Mouse (Mus musculus): ENCODE results near the gene Tagap1. TPM values are rescaled to one million over a fixed set of nuclear protein-coding genes. Genes with fewer than 3 reads are reported as not detected.
A peak's percentile ranks its signal among the peaks of the same experiment; 100 is the strongest.
"Not testable (repeated sequence)": the region's sequence is repeated elsewhere in the genome, so short reads cannot be mapped to it uniquely, and the experiment has no call there.

Tagap1 gene
- polyA plus RNA-seq (2016; fragmentation: Nextera tagmentation; extraction: Ambion mirVana), result 52.8 and 53.2 TPM in 2 replicates

DNA sequence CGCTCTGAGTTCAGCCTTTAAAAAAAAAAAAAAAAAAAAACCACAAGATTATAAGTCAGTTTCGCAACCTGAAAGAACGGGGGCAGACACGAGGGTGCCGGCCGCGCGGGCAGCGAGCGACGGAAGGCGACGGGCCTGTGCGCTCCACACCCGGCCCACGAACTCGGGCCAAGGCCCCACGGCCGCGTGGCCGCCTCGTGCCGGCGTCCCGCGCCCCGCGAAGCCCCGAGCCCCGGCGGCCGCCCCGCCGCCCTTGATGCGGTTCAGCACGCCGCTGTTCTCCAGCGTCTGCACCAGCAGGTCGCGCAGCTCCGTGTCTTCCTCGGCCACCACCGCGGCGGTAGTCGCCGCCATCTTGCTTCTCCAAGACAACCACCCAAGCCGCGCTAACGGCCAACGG, at the start of gene Tagap1:
TSS of gene Tagap1 (minus strand) at position 381 of the 400 bp plus-strand sequence.
- not testable (repeated sequence) for H3K4me1 ChIP-seq; H3K27me3 ChIP-seq; H3K9me3 ChIP-seq; ATAC-seq (ENCODE audit: low FRiP score); H3K36me3 ChIP-seq (replicated peaks)
- Histone ChIP-seq H3K4me2 (peak within 1 kb of the TSS; percentile 51), H3K27ac (peak within 1 kb of the TSS; percentile 71; the same call in 1 of the 2 replicates), H3K4me3 (replicated peaks) (peak within 1 kb of the TSS; percentile 55), H3K9ac (peak within 1 kb of the TSS; percentile 64)
- under 1% methylated on average over 38 of the region's 51 CpGs for WGBS

DNA sequence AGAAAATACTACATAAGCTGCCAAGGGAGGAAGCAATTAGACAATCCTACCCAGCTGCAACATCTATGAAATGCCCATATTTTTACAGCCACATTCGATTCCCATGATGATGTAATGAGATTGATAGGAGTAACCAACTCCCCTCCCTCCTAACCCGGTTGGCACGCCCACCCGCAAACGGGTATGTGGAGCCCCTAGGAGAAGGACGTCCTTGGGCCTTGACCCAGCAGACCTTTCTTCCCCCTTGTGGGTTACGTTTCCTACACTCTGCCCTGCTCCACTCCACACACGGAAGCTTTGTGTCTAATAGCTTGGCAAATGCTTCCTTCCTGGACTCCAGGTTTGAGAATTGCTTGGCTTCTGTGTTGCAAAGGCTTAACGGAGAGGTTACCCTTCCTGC, 48.9 kb upstream of the Tagap1 start:
- ATAC-seq (ENCODE audit: low FRiP score); H3K27ac ChIP-seq; H3K36me3 ChIP-seq (replicated peaks); H3K4me1 ChIP-seq; H3K9ac ChIP-seq; H3K27me3 ChIP-seq; H3K4me3 ChIP-seq (replicated peaks); H3K9me3 ChIP-seq; H3K4me2 ChIP-seq: not testable (repeated sequence)
- WGBS, result 85% methylated on average over 5 of the region's 9 CpGs

DNA sequence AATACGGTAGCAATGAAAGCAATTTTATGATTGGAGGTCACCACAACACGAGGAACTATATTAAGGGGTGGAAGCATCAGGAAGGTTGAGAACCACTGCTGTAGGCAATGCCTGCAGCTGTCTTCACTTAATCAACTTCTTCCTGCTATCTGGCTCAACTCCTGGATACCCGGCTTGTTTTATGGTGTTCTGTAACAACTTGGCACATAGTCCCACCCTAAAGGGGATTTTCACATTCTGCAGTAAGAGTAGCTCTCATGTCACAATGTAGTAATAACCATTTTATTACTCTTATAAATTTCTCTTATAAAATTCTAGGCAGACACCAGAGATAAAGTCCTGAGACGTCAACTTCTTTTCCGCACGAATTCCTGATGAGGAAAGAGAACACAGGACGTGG, 48.5 kb upstream of the Tagap1 start:
- not testable (repeated sequence) for H3K4me3 ChIP-seq (replicated peaks); H3K36me3 ChIP-seq (replicated peaks); H3K4me1 ChIP-seq; H3K9ac ChIP-seq; H3K4me2 ChIP-seq; H3K9me3 ChIP-seq; H3K27me3 ChIP-seq; H3K27ac ChIP-seq; ATAC-seq (ENCODE audit: low FRiP score)
- WGBS, result no CpG with 5 or more reads among the region's 7 CpGs

DNA sequence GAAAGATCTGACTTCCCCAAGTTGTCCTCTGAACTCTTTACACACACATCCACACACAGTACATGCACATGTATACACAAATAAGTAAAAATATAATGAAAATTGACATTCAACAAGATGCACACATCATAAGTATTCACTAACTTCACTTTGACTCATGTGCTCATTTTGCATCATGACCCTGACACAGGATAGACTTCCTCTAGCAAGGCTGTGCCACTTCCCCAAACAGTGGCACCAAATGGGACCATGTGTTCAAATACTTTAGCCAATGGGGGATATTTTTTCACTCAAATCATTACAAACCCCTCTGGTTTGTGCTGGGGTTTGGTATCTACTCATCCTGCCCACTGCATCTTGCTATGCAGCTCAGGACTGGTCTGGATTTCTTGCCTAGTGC, 47.9 kb upstream of the Tagap1 start:
- not testable (repeated sequence) for ATAC-seq (ENCODE audit: low FRiP score)

DNA sequence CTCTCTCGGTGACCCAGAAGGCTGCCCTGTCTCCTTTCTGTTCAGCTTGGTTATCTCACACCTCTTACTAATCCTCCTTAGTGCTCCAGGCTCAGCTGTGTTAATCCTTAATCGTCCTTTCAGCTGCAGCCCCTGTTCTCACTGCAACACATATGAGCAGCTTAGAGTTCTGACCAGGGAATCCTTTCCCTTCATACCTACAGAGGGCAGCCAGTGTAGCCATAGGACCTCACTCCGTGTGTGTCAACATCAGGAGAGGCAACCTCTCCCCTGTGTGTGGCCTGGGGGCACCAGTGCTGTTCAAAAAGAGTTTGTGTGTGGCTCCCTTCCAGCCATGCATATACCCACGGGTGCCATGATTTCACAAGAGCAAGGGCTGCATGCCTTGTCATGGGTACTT, 44.7 kb upstream of the Tagap1 start:
- H3K9ac ChIP-seq; H3K36me3 ChIP-seq (replicated peaks); ATAC-seq (ENCODE audit: low FRiP score); H3K4me3 ChIP-seq (replicated peaks); H3K4me2 ChIP-seq; H3K9me3 ChIP-seq; H3K27me3 ChIP-seq; H3K4me1 ChIP-seq; H3K27ac ChIP-seq: not testable (repeated sequence)
- 30% methylated on average over 3 of the region's 4 CpGs for WGBS

More for the DNA sequence above, 47.9 kb upstream of the Tagap1 start:
- H3K27me3 ChIP-seq; H3K36me3 ChIP-seq (replicated peaks); H3K27ac ChIP-seq; H3K9me3 ChIP-seq; H3K4me1 ChIP-seq; H3K4me2 ChIP-seq; H3K4me3 ChIP-seq (replicated peaks); H3K9ac ChIP-seq: not testable (repeated sequence)

DNA sequence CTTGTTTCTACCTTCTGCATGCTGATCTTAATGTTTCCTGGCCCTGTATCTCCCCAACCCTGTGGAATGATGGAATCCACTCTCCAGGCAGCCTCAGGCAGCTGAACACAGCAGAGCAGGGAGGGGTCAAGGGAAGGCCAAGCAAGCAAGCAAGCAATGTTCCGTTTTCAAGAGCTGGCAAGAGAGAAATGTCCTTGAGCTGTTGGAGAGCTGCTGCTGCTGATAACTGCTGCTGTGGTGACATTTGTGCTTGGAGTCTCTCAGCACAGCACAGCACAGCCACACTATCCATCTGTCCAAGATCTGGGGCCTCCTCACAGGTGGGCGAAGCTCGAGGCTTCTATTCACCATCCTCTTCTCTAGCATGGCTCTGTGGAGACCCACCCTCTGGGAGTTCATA, 42.4 kb upstream of the Tagap1 start:
- H3K27me3 ChIP-seq; H3K27ac ChIP-seq; ATAC-seq (ENCODE audit: low FRiP score); H3K4me2 ChIP-seq; H3K36me3 ChIP-seq (replicated peaks); H3K4me3 ChIP-seq (replicated peaks); H3K9ac ChIP-seq; H3K4me1 ChIP-seq; H3K9me3 ChIP-seq: not testable (repeated sequence)
- no CpG with 5 or more reads among the region's 3 CpGs for WGBS

DNA sequence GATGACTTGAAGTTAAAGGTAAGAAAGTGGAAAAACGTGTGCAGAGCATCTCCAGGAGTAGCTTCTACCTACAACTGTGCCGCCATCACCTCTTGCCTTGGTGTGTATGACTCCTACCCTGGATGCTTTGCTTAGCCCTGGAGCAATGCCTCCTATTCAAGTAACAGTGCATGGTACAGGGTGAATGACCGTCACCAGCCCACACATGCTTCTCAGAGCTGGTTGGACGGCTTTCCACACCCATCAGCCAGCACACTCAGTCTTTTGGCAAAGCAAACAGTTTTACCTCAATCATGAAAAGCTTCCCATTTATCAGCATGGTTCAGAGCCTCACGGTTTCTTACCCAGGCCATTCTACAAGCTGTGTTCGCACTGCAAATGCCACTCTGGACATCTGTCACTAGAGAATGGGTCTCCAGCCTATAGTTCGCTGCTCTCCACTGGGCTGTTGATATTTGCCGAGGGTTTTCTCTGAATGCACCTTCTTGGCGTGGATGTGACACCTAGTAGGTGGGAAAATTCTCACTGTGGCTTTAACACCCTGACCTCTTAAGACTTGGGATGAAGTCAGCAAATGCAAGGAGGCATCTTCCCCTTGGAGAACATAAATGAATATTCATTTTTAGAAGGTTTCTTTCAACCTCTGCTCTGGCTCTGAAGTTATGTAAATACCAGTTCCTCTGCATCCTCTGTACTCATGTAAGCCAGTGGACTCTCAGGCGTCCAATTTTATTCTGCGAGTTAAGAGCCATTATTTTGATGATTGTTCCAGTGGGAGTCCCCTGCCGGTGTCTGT, 41.0 kb upstream of the Tagap1 start:
- not testable (repeated sequence) for H3K27me3 ChIP-seq; H3K4me3 ChIP-seq (replicated peaks); H3K4me2 ChIP-seq; H3K9me3 ChIP-seq; H3K36me3 ChIP-seq (replicated peaks); H3K4me1 ChIP-seq; H3K27ac ChIP-seq; H3K9ac ChIP-seq; ATAC-seq (ENCODE audit: low FRiP score)
- 88% methylated on average over 9 of the region's 12 CpGs for WGBS

DNA sequence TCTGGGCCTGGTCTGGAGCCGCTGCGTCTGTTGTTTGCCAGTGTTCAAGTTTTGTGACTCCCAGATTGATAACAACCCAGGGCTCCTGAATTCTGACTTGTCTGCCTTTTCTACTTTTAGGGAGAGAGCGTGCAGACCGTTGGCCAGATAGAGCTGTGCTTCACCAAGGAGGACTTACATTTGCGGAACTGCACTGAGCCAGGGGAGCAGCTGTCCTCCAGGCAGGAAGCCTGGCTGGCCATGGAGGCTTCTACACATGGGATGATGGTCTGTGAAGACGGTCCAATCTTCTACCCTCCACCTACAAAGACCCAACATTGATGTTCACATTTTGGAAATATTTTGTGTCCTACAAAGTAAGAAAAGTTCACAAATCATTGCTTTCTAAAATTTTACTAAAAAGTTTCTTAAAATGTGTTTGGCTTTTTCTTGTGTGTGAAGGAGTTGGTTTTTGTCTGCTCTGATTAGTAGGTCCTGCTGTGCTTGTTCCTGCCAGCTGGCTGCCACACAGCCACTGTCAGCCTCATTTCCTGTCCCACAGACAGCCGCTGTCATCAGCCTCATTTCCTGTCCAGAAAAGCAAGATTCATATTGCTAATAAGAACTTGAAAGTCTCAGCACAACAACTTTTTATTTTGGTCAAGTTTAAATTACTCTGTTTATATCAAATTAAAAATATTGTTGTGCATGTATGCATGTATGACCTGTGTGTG, 37.0 kb upstream of the Tagap1 start:
- not testable (repeated sequence) for H3K36me3 ChIP-seq (replicated peaks); H3K4me2 ChIP-seq; H3K27me3 ChIP-seq; H3K9ac ChIP-seq; ATAC-seq (ENCODE audit: low FRiP score); H3K4me1 ChIP-seq; H3K27ac ChIP-seq; H3K9me3 ChIP-seq; H3K4me3 ChIP-seq (replicated peaks)
- WGBS, result 83% methylated on average over 1 of the region's 7 CpGs

DNA sequence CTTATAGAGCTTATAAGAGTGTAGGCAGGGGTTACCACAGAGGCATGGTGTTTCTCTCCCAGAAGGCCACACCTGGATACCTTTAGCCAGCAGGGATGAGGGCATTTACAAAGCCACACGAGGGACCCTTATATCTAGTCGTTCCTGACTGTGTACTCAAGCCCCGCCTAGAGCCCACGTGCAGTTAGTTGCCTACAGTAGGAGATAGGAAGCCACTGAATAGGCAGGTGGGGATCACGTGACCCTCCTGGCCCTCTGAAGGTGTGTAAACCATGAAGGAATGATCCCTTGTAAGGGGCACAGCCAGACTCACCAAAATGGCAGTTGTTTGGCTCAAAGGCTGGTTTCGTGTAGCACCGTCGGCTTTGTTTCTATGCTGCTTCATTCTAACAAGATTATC, 35.9 kb upstream of the Tagap1 start:
- not testable (repeated sequence) for H3K4me2 ChIP-seq; ATAC-seq (ENCODE audit: low FRiP score); H3K9me3 ChIP-seq; H3K36me3 ChIP-seq (replicated peaks); H3K4me1 ChIP-seq; H3K4me3 ChIP-seq (replicated peaks); H3K9ac ChIP-seq; H3K27me3 ChIP-seq; H3K27ac ChIP-seq
- 79% methylated on average over 8 of the region's 8 CpGs for WGBS

DNA sequence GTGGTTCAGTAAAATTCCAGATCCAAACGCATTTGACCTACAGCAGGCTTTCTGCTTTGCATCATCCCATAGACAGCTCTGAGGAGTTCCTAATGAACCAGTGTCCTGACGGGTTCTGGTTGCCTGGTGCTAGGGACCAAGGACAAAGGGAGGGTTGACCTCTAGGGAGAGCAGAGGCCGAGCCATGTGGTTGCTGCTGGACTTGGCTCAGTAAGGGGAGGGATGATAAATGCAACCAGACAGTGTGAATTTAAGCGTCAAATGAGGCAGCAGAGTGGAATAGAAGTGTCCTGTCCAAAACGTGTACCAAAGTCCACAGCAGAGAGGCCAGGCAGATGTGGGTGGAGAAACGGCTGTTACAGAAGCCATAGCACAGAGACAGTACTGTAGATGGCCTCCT, 34.5 kb upstream of the Tagap1 start:
- not testable (repeated sequence) for H3K36me3 ChIP-seq (replicated peaks); H3K4me3 ChIP-seq (replicated peaks); H3K9ac ChIP-seq; H3K4me1 ChIP-seq; ATAC-seq (ENCODE audit: low FRiP score); H3K27me3 ChIP-seq; H3K9me3 ChIP-seq; H3K27ac ChIP-seq; H3K4me2 ChIP-seq
- no CpG with 5 or more reads among the region's 6 CpGs for WGBS

DNA sequence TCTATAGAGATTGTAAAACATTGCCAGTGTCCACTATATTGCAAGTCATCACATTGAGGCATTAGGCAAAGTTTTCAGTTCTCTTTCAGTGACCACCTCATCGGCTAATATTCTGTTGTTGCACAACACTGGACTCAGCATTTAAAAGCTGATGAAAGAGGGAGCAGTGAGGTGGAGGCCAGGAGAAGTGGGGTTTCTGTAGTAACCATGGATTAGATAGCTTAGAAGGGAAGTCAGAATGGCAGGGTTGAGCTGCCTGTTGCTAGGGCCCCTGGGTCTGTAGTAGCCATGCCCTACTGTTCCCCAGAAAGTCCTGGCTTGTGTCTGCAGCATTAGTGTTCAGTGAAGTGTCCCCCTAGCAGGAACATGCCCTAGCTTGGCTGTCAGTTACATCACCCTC, 25.2 kb upstream of the Tagap1 start:
- 97% methylated on average over 1 of the region's 1 CpGs for WGBS
- not testable (repeated sequence) for H3K4me2 ChIP-seq; H3K4me1 ChIP-seq; H3K9me3 ChIP-seq; H3K9ac ChIP-seq; ATAC-seq (ENCODE audit: low FRiP score); H3K27me3 ChIP-seq; H3K4me3 ChIP-seq (replicated peaks); H3K36me3 ChIP-seq (replicated peaks); H3K27ac ChIP-seq

DNA sequence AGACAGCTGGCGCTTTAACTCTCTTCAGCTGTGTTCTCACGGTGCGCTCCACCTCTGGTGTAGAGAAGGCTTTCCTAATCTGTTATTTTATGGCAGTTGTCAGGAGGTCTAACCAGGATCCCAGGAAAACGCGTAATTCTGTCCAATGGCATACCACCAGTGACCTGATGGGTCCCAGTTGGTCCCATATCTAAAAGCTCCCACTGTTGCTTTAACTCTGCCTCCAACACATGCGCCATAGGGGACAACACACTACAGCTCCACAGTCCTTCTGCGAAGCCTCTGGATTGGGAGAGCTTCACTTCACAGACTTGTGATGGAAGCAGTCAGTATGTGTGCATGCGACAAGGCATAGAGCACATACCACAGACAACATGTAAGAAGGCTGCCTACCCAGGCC, 19.2 kb upstream of the Tagap1 start:
- H3K9me3 ChIP-seq; H3K9ac ChIP-seq; H3K27ac ChIP-seq; H3K4me1 ChIP-seq; H3K36me3 ChIP-seq (replicated peaks); H3K4me3 ChIP-seq (replicated peaks); H3K4me2 ChIP-seq; H3K27me3 ChIP-seq; ATAC-seq (ENCODE audit: low FRiP score): not testable (repeated sequence)
- 95% methylated on average over 5 of the region's 8 CpGs for WGBS

DNA sequence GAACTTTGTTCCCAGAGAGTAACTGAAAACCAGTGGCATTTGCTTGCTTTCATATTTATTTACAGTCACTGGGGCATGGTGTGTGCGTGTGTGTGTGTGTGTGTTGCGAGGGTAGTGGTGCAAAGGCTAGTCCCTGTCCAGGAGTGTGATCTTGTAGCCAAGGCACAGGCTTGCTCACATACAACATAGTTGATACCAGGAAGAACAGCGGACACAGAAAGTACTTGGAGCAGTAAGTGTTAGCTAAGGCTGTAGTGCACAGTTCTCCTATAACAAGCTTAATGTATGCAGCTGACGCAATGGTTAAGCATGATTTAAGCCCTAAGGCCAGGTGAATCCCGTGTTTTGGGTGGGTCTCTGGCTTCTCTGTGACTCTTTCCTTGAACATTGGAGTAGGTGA, 18.4 kb upstream of the Tagap1 start:
- H3K27ac ChIP-seq; H3K27me3 ChIP-seq; H3K9me3 ChIP-seq; H3K36me3 ChIP-seq (replicated peaks); H3K4me1 ChIP-seq: not testable (repeated sequence)
- peak overlapping the region; percentile 56 for H3K4me2 ChIP-seq
- peak overlapping the region; percentile 51 for H3K4me3 ChIP-seq (replicated peaks)
- 0 out of 2 replicates have a peak, but pooled peaks have one; percentile 9 for ATAC-seq (ENCODE audit: low FRiP score)
- peak overlapping the region; percentile 65; the same call in 1 of the 2 replicates for H3K9ac ChIP-seq
- WGBS, result 16% methylated on average over 5 of the region's 5 CpGs

Measured in forebrain, embryonic 12.5 days (tissue).